Comparison of ENCODE assay signal across 8 mouse cellular contexts in genomic region chrX:136740791-136741650, GRCm38 (mm10). TPM values are rescaled to one million over a fixed set of nuclear protein-coding genes. Genes with fewer than 3 reads are reported as not detected.
DNase-seq lines count a peak whose midpoint lies in the region; ATAC-seq and TF ChIP-seq lines count a peak whose summit lies in the region.

No protein-coding gene starts in this region.

- H3K36me3 ChIP-seq in kidney, embryonic 14.5 days (ENCODE audit: control insufficient read depth, insufficient read depth, low read length), result peaks cover 13% of the 10 kb centered on the region; the same call in 1 of the 2 replicates
- 0 out of 2 replicates have a peak, but pooled peaks cover 2% of the 10 kb centered on the region for H3K36me3 ChIP-seq in limb, embryonic 15.5 days
- H3K36me3 ChIP-seq in splenic B cell, adult 2 months (ENCODE audit: control insufficient read depth, insufficient read depth, low read length, poor library complexity, severe bottlenecking), result no peaks in the 10 kb centered on the region

- no peaks in the 10 kb centered on the region for H3K27me3 ChIP-seq in kidney, embryonic 14.5 days (ENCODE audit: control insufficient read depth, insufficient read depth, low read length)
- no peaks in the 10 kb centered on the region for H3K27me3 ChIP-seq in limb, embryonic 15.5 days
- H3K27me3 ChIP-seq in splenic B cell, adult 2 months (ENCODE audit: control insufficient read depth, insufficient read depth, low read length, poor library complexity, severe bottlenecking), result no peaks in the 10 kb centered on the region

- WGBS in kidney, embryonic 14.5 days, result 26% methylated on average over 39 of the region's 39 CpGs
- 23% methylated on average over 39 of the region's 39 CpGs for WGBS in limb, embryonic 15.5 days

- peak overlapping the region; percentile 93 for H3K4me3 ChIP-seq in embryonic fibroblast, embryonic 13.5 days (ENCODE audit: insufficient read depth, low read length)
- H3K4me3 ChIP-seq in kidney, embryonic 14.5 days (ENCODE audit: low read length), result peak overlapping the region; percentile 59
- H3K4me3 ChIP-seq in limb, embryonic 15.5 days, result peak overlapping the region; percentile 50

- H3K4me2 ChIP-seq in kidney, embryonic 14.5 days (replicated peaks; ENCODE audit: low read depth, low read length), result no peak overlapping the region
- no peak overlapping the region for H3K4me2 ChIP-seq in limb, embryonic 15.5 days

- no peak for TF ChIP-seq CTCF in embryonic fibroblast, embryonic 13.5 days (IDR thresholded peaks at IDR 0.05; ENCODE audit: borderline replicate concordance, insufficient read depth, low read length)

- peak; percentile 97 for ATAC-seq in kidney, embryonic 14.5 days (ENCODE audit: low FRiP score, low TSS enrichment)
- peak; percentile 97 for ATAC-seq in limb, embryonic 15.5 days (ENCODE audit: insufficient number of reproducible peaks, low FRiP score, low TSS enrichment, low read depth)

- H3K9ac ChIP-seq in kidney, embryonic 14.5 days (ENCODE audit: low read depth, low read length), result peak overlapping the region; percentile 73
- H3K9ac ChIP-seq in limb, embryonic 15.5 days, result peak overlapping the region; percentile 47

- no peaks in the 10 kb centered on the region for H3K9me3 ChIP-seq in kidney, embryonic 14.5 days (ENCODE audit: control insufficient read depth, low read length)
- H3K9me3 ChIP-seq in limb, embryonic 15.5 days, result no peaks in the 10 kb centered on the region

- no peaks in the 10 kb centered on the region for H3K4me1 ChIP-seq in embryonic fibroblast, embryonic 13.5 days (ENCODE audit: control insufficient read depth, insufficient read depth, low read length)
- H3K4me1 ChIP-seq in kidney, embryonic 14.5 days (ENCODE audit: control insufficient read depth, insufficient read depth, low read length), result no peaks in the 10 kb centered on the region
- H3K4me1 ChIP-seq in limb, embryonic 15.5 days, result 0 out of 2 replicates have a peak, but pooled peaks cover 2% of the 10 kb centered on the region

- peak overlapping the region; percentile 95 for H3K27ac ChIP-seq in embryonic fibroblast, embryonic 13.5 days (ENCODE audit: insufficient read depth, low read length)
- H3K27ac ChIP-seq in kidney, embryonic 14.5 days (ENCODE audit: low read depth, low read length), result peak overlapping the region; percentile 90; the same call in 1 of the 2 replicates
- peak overlapping the region; percentile 95 for H3K27ac ChIP-seq in limb, embryonic 15.5 days

- peak; percentile 94 for TF ChIP-seq POLR2A in embryonic fibroblast, embryonic 13.5 days (IDR thresholded peaks at IDR 0.05; ENCODE audit: low read depth, low read length)

- peak; percentile 93 for DNase-seq in A20 (ENCODE audit: low read depth, low spot score)
- DNase-seq in adrenal gland, postnatal 4 days (ENCODE audit: low spot score in 2 of 2), result peak; percentile 48 to 71
- DNase-seq in heart, adult 9 months (ENCODE audit: low spot score in 2 of 2), result peak; percentile 96 to 97
- DNase-seq in monocyte, adult 2 months (ENCODE audit: low read depth in 1 of 2, low spot score in 2 of 2), result peak; percentile 78 to 86
- peak; percentile 96 for DNase-seq in splenic B cell, adult 2 months (ENCODE audit: low read depth, low spot score)

RNA-seq across cellular contexts. Expression of gene Morf4l2, which starts 2.5 kb away (rescaled TPM):
- 100 to 1,000 TPM; 354 to 367 TPM for total RNA-seq in adrenal gland, postnatal 4 days (2021)
- 634 and 777 TPM in 2 replicates for polyA plus RNA-seq in embryonic fibroblast, embryonic 13.5 days (2011; ENCODE audit: insufficient read length, low read depth, missing spikeins)
- polyA plus RNA-seq in kidney, embryonic 14.5 days (2014; fragmentation: Nextera tagmentation; extraction: Ambion mirVana), result 479 and 609 TPM in 2 replicates
- polyA plus RNA-seq in limb, embryonic 15.5 days (2015; fragmentation: Nextera tagmentation; extraction: Ambion mirVana), result 636 and 640 TPM in 2 replicates

RNA-seq across cellular contexts. Expression of gene Tceal1, which starts 33.2 kb away (rescaled TPM):
- 1 to 10 TPM; 9.5 to 9.8 TPM for total RNA-seq in adrenal gland, postnatal 4 days (2021)
- polyA plus RNA-seq in embryonic fibroblast, embryonic 13.5 days (2011; ENCODE audit: insufficient read length, low read depth, missing spikeins), result 6.1 and 7.6 TPM in 2 replicates
- polyA plus RNA-seq in kidney, embryonic 14.5 days (2014; fragmentation: Nextera tagmentation; extraction: Ambion mirVana), result 9.5 and 11.3 TPM in 2 replicates
- 12.9 and 15.0 TPM in 2 replicates for polyA plus RNA-seq in limb, embryonic 15.5 days (2015; fragmentation: Nextera tagmentation; extraction: Ambion mirVana)

RNA-seq across cellular contexts. Expression of gene Glra4, which starts 38.9 kb away (rescaled TPM):
- total RNA-seq in adrenal gland, postnatal 4 days (2021), result not detected
- not detected in 2 replicates for polyA plus RNA-seq in embryonic fibroblast, embryonic 13.5 days (2011; ENCODE audit: insufficient read length, low read depth, missing spikeins)
- polyA plus RNA-seq in kidney, embryonic 14.5 days (2014; fragmentation: Nextera tagmentation; extraction: Ambion mirVana), result 0.13 and 0.19 TPM in 2 replicates
- not detected in 2 replicates for polyA plus RNA-seq in limb, embryonic 15.5 days (2015; fragmentation: Nextera tagmentation; extraction: Ambion mirVana)

Comparison
In these comparisons a context has a peak if more than half of its experiments do, and no peak if none do; other contexts are left out.
1. Peak in every context shown above with its lines: DNase-seq, ATAC-seq, H3K4me3 ChIP-seq and H3K27ac ChIP-seq.